Mouse (Mus musculus) embryonic fibroblast, embryonic 13.5 days (primary cell): ENCODE measurements around the gene Mfap3l. TPM values are rescaled to one million over a fixed set of nuclear protein-coding genes. Genes with fewer than 3 reads are reported as not detected.
A peak's percentile ranks its signal among the peaks of the same experiment; 100 is the strongest.

Experiments used
- H3K27ac ChIP-seq: 2 replicates; pipeline ENCODE4 v1.5.1; 2012; ENCODE audit warnings: low read length, control low read depth, inconsistent platforms; ENCODE audit not compliant: insufficient read depth
- H3K4me1 ChIP-seq: 2 replicates; pipeline ENCODE4 v1.6.1; 2011; ENCODE audit warnings: low read length; ENCODE audit not compliant: control insufficient read depth, insufficient read depth
- H3K4me3 ChIP-seq: 2 replicates; pipeline ENCODE4 v1.5.1; 2011; ENCODE audit warnings: mild to moderate bottlenecking, control low read depth, low read length; ENCODE audit not compliant: insufficient read depth
- CTCF ChIP-seq: IDR thresholded peaks from 2 replicates; pipeline ENCODE4 v1.5.1; 2011; ENCODE audit warnings: mild to moderate bottlenecking, control low read depth, low read length, moderate library complexity, borderline replicate concordance; ENCODE audit not compliant: insufficient read depth
- POLR2A ChIP-seq: IDR thresholded peaks from 2 replicates; pipeline ENCODE4 v1.6.1; 2011; ENCODE audit warnings: low read depth, mild to moderate bottlenecking, control low read depth, low read length, moderate library complexity
- polyA plus RNA-seq: library from polyadenylated mRNA; stranded (reverse); fragments of >200 nt; gene quantifications from 2 replicates; pipeline ENCODE4 v1.2.4, GENCODE M21; 2011; ENCODE audit warnings: low read depth; ENCODE audit not compliant: missing spikeins, insufficient read length

Mfap3l gene
- polyA plus RNA-seq, 1 experiment = 9.1 TPM

- Histone ChIP-seq H3K4me3 (no peak overlapping the region), H3K4me1 (no peaks in the 10 kb centered on the region), H3K27ac (no peak overlapping the region)
- TF ChIP-seq POLR2A (no peak), CTCF (no peak)
Measured at GRCm38 (mm10) chr8:60627937-60628336, 4.7 kb upstream of the Mfap3l start.

- Histone ChIP-seq H3K4me3 (no peak overlapping the region), H3K4me1 (peaks cover under 1% of the 10 kb centered on the region; the same call in 1 of the 2 replicates)
- TF ChIP-seq POLR2A (no peak), CTCF (no peak)
Measured at GRCm38 (mm10) chr8:60629059-60629458, 3.6 kb upstream of the Mfap3l start.

GRCm38 (mm10) chr8:60631504-60631934 is 1.1 kb upstream of the Mfap3l start:
- H3K27ac ChIP-seq = no peak overlapping the region
- peaks cover 2% of the 10 kb centered on the region; the same call in 1 of the 2 replicates for H3K4me1 ChIP-seq
- TF ChIP-seq CTCF (no peak), POLR2A (peak; percentile 42)
- peak overlapping the region; percentile 29 for H3K4me3 ChIP-seq

More at GRCm38 (mm10) chr8:60629059-60629458, 3.6 kb upstream of the Mfap3l start:
- H3K27ac ChIP-seq = no peak overlapping the region

GRCm38 (mm10) chr8:60632933-60633655 is 467 bp downstream of the Mfap3l start:
- peak overlapping the region; percentile 75 for H3K4me3 ChIP-seq
- peaks cover 2% of the 10 kb centered on the region; the same call in 1 of the 2 replicates for H3K4me1 ChIP-seq
- TF ChIP-seq POLR2A (no peak), CTCF (0 out of 2 replicates have a peak, but pooled peaks have one; percentile 14)
- H3K27ac ChIP-seq = no peak overlapping the region

GRCm38 (mm10) chr8:60634921-60635320 is 2.3 kb downstream of the Mfap3l start:
- Histone ChIP-seq H3K27ac (no peak overlapping the region), H3K4me1 (peaks cover 2% of the 10 kb centered on the region; the same call in 1 of the 2 replicates), H3K4me3 (no peak overlapping the region)
- TF ChIP-seq POLR2A (no peak), CTCF (no peak)

- H3K4me3 ChIP-seq = no peak overlapping the region
- peaks cover 2% of the 10 kb centered on the region; the same call in 1 of the 2 replicates for H3K4me1 ChIP-seq
- no peak overlapping the region for H3K27ac ChIP-seq
- TF ChIP-seq CTCF = no peak
- TF ChIP-seq POLR2A = no peak
Measured at GRCm38 (mm10) chr8:60635846-60636245, 3.2 kb downstream of the Mfap3l start.

- Histone ChIP-seq H3K4me1 (peaks cover 3% of the 10 kb centered on the region; the same call in 1 of the 2 replicates), H3K27ac (no peak overlapping the region), H3K4me3 (no peak overlapping the region)
- no peak for TF ChIP-seq CTCF
- no peak for TF ChIP-seq POLR2A
Measured at GRCm38 (mm10) chr8:60640046-60640445, 7.4 kb downstream of the Mfap3l start.

- Histone ChIP-seq H3K27ac (no peak overlapping the region), H3K4me1 (peaks cover 3% of the 10 kb centered on the region; the same call in 1 of the 2 replicates), H3K4me3 (no peak overlapping the region)
- TF ChIP-seq CTCF = no peak
- no peak for TF ChIP-seq POLR2A
Measured at GRCm38 (mm10) chr8:60643416-60644020, 10.9 kb downstream of the Mfap3l start.

- no peak overlapping the region for H3K4me3 ChIP-seq
- peaks cover 3% of the 10 kb centered on the region; the same call in 1 of the 2 replicates for H3K4me1 ChIP-seq
- no peak for TF ChIP-seq CTCF
- TF ChIP-seq POLR2A = no peak
- no peak overlapping the region for H3K27ac ChIP-seq
Measured at GRCm38 (mm10) chr8:60645164-60645563, 12.5 kb downstream of the Mfap3l start.

- Histone ChIP-seq H3K4me3 (no peak overlapping the region), H3K27ac (no peak overlapping the region), H3K4me1 (peaks cover 3% of the 10 kb centered on the region; the same call in 1 of the 2 replicates)
- TF ChIP-seq CTCF (no peak), POLR2A (no peak)
Measured at GRCm38 (mm10) chr8:60645911-60646310, 13.3 kb downstream of the Mfap3l start.
